Mouse (Mus musculus) activated CD4-positive, CD25-positive, alpha-beta regulatory T cell, adult 4 months (primary cell): ENCODE data around the gene Krt12. TPM values are rescaled to one million over a fixed set of nuclear protein-coding genes. Genes with fewer than 3 reads are reported as not detected.

ENCODE experiments used
- ATAC-seq: one replicate; pipeline ENCODE4 v1.8.0; 2017
- polyA plus RNA-seq, 2 experiments: library from polyadenylated mRNA; unstranded; fragments of 100-300 nt; shearing (Covaris generic); gene quantifications; one replicate each; pipeline ENCODE4 v1.2.1; 2017

Krt12 gene
- not detected for polyA plus RNA-seq

DNA sequence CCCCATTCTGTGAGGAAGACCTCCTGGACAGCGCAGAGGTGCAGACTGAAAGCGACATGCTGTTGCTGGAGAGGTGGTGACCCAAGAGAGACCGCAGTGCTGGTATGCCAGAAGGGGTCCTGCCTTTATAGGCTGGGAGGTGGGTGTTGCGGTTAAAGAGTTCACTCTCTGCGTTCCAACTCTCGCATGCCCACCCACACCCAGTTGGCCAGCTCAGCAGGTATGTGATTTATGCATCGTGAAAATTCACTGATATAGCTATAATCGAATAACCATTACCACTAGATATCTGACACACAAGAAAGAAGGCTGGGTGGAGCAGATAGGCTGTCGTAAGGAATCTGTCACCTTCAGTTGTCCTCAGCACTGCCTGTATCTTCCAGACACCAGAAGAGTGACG is at the start of gene Krt12:
Krt12 (minus strand) TSS at position 101 of the 400 bp plus-strand sequence.
- no peak for ATAC-seq

DNA sequence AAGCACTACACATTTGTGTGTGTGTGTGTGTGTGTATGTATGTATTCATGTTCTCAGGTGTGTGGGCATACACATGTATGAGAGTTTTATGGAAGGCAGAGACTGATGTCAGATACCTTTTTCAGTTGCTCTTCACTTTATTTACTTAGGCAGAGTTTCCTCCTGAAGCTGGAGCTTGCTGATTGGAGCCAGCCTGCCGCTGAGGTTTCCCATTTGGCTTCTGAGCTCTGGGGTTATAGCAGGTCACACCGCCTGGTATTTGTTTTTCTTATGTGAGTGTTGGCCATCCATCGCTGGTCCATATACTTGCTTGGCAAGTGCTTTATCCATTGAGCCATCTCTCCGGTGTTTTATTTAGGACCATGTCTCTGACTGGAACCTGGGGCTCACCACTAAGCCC is 47.2 kb upstream of the Krt12 start:
- no peak for ATAC-seq

DNA sequence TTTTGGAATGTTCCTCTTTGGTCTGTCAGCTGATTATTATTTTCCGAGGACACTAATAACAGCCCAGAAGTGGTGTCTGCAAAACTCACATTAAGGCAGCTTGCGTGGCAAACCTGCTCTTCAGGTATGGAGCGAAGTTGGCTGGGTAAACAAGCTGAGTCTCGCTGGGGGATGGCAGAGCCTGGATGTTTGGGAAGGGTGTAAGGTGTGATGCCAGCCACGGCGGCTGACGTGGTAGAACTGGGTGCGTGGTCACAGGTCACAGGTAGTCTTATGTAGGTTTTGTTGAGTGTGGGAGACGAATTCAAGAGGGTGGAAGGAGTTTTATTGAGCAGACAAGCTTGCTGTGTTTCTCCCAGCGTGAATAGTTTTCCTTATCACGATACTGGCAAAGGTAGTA is 46.5 kb upstream of the Krt12 start:
- ATAC-seq, result no peak

DNA sequence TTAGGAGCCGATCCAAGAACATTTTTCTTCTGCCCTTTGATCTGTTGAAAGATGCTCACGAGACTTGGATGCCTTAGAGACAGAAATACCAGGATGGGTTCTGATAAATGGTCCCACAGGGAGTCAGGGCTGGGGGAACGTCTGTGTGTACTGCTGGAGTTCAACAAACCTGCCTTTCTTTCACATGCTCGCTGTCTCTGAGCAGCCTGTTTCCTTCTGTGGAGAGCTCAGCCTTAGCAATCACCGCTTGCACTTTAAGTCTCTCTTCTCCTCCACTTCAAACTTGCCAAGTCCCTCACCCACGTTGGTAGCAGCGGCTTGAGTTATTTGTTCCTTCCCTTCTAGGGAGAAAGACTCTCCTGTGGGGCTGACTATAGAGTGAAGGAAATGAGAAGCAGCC is 44.3 kb upstream of the Krt12 start:
- ATAC-seq, result no peak

DNA sequence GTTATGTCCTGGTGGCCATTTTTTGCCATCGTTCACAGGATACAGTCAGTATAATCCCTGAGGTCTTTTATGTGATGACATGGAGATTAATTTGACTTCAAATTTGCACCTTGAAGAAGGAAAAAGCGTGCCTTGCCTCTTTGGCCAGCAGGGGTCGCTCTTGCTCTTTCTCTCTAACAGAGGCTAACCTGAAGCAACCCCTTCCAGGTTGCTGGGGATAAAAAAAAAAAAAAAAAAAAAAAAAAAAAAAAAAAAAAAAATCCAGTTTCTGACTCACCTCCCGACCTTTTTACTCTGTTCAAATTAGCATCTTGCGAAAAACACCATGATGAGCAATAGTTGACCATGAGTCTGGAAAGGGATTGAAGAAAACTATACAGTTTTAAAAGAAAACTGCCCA is 42.8 kb upstream of the Krt12 start:
- no peak for ATAC-seq

DNA sequence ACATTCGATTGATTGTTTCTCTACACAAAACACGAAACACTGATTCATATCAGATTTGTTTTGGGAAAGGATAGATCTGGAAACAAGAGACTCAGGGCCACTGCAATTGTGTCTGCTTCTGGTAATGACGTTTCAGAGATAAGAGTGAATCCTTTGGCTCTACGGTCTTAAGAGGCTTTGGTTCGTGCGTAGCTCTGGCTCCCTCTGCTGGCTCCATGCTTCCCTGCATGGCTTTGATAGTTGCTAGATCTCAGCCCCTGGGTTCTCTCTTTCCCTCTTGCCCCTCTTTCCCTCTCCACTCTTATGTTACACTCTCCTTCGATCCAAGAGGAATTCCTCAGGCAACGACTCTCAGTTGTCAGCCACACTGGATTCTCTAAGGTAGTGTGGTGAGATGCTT is 41.1 kb upstream of the Krt12 start:
- no peak for ATAC-seq

DNA sequence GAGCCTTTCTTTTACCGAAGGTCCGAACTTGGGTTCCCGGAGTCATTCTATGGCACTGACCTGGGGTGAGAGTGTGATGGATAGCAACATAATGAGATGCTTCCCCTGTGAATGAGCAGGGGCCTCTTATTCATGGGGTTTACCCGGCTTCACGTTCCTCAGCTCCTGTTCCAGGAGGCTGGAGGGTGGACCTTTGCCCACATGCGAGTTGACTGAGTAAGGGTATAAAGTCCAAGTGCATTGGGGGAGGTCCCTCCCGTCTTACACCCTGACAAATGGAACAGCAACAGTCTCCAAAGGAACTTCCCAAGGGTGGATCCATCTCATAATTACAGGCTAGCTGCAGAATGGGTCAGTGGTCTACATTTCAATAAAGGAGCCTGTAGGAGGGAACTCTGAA is 39.7 kb upstream of the Krt12 start:
- no peak for ATAC-seq

DNA sequence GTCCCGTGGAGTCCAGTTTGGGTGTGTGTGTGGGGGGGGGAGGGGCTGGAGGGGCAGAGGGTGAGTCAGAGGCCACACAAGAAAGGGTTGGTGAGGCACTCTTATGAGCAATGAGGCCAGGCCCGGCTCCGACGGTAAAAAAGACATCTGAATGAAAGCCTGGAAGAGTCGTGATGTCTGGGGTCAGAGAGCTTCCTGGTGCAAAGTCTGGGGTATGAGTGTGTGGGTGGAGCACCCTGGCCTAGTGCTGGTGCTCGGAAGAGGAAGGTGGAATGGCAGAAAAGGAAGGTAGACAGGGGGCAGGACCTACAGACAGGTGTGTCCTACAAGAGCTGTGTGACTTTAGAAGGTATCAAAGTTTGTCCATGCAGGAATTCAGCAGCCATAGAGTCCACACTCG is 36.8 kb upstream of the Krt12 start:
- ATAC-seq, result no peak

DNA sequence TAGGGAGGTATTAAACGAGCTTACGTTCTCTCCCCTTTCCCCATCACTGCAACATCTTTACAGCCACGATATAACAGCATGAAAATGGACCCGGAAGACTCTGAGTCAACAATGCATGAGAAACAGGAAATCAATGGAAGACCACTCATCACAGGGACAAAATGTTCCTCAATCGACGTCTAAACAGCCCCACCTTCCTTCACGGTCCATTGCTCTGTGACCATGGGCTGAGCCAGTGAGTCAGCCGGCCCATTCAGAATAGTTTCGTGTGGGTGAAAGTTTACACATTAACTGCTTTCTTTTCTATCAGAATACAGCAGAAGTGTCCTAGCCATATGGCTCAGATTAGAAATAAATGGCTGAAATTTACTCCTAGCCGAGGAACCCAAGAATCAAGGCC is 32.7 kb upstream of the Krt12 start:
- ATAC-seq, result no peak

DNA sequence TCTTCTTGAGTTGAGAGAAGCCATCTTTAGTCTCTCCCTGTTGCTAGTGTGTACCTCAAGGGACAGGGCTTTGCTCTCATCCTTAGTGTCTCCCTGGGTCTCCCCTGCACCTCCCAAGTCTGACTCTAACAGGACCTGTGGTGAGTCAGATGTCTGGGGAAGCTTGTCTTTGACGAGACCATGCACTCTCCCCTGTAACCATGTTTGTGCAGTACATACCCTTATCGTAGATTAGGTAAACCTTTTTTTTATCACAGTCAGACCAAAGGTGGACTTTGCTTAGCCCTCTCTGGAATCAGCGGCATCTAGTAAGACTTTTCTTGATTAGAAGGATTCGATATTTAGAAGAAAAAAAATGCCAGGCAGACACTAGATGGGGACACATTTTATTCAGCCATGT is 32.0 kb upstream of the Krt12 start:
- ATAC-seq, result no peak

DNA sequence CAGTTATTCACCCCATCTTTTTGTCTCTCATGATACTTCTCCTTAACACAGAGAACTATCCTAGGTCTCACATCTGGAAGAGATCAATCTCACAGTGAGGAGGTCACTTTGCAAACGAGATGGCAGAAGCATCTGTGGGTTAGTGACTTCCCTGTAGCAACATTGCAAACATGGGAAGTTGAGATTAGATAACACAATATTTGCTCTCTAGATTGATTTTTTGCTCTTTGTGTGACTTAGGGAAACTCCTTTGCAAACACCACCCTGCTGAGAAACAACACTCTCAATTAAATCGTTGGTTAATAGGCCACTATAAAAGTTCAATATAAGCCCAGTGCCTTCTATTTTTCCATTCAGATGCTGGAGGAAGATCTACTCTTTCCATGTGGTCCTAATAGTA is 26.7 kb upstream of the Krt12 start:
- ATAC-seq, result no peak

DNA sequence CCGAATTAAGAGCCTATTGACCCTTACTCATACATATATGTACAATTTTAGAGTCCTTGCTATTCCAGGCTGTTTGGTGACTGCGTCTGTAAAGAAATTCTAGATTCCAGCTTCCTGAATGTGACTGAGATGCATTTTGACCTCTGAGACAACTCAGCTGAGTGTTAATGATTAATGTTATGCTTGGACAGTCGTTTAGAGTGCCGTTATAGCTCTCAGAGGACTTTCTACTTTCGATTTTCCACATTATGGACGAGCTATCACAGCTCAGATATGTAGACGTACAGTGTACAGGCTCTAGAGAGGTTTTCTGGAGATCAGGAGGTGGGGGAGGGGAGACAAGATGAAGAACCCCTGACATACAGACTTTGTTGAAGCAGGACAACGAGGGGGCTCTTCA is 19.2 kb upstream of the Krt12 start:
- ATAC-seq, result no peak

DNA sequence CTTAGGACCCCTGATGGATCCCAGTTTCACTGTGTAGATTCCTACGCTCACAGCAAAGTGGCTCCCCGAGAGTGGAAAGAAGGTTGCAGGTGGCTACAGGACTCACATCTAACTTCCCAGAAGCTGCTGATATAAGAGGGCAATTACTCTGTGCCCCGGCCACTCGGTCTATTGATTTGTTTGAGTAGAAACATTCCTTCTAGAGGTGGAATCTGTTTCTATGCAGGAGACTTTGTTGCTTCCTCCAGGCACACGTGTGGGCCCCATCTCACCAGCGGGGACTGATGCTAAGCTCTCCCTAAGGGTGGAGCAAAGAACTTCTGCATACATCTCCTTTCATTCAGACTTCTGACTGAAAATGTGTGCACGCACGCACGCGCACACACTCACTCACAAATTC is 17.4 kb upstream of the Krt12 start:
- no peak for ATAC-seq

DNA sequence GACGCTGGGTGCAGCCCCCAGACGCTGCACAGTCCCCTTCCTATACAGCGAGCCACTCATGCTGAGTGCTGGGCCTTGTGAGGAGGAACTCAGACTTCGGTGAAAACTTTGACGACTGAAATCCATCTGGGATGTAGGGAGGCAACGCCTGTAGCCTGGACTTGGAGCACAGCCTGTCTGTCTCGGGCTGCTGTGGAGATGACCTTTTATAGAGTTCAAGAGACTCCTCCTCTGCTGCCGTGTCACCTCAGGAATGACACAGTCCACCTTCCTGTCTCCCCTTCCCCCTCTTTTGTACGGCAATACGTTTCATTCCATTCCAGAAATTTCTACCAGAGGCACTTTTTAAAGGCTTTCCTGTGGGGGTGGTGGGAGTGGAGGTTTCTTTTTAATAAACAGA is 15.9 kb upstream of the Krt12 start, which contains the start of gene Krt20:
Krt20 (minus strand) TSS at position 179 of the 400 bp plus-strand sequence.
- ATAC-seq, result no peak

DNA sequence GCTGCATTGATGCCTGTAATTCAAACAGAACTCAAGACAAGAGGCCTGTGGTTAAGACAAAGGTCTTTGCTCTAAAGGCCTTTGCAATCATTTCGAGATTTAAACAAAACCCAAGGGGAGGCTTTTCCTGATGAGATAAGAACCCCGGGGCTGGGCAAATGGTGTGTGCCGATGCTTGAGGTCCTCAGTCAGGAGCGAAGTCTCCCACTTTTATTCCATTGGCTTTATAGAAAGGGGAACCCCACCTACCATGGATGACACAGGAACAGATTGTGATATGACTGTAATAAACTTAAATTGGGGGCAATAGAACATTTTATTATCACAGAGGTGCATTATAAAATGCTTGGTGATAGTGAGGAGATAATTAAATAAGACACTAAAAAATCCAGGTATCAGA is 14.6 kb upstream of the Krt12 start:
- ATAC-seq, result no peak

DNA sequence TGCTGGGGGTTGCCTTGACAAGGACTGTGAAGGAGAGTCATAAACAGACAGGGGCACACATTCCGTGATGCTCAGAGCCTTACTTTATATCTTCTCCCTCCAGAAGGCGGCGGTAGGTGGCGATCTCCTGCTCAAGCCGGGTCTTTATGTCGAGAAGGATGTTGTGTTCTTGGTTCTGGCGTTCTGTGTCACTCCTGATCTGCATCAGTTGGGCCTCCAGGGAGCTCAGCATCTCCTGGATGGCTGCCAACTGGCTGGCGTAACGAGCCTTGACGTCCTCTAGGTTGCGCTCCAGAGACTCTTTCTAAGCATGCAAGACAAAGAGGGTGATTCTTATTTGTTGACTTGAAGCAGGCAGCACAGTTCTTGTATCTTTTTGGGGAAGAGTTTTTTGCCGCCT is 8.6 kb upstream of the Krt12 start:
- no peak for ATAC-seq

DNA sequence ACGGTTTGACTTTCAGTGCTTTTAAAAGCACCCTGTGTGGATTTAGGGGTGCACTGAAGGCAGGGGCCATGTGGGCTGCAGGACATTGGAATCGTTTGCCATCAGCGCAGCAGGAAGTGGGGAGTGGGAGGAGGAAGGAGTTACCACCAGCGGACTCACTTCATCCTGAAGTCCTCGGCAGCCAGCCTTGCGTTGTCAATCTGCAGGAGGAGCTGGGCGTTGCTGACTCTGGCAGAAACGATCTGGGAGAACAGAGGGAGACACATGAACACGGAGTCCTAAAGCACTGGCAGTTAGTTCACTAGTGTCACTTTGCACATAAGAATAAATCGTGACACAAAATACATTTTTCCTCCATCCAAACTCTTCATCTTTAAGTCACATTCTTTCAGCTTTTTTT is 1.5 kb downstream of the Krt12 start:
- no peak for ATAC-seq

DNA sequence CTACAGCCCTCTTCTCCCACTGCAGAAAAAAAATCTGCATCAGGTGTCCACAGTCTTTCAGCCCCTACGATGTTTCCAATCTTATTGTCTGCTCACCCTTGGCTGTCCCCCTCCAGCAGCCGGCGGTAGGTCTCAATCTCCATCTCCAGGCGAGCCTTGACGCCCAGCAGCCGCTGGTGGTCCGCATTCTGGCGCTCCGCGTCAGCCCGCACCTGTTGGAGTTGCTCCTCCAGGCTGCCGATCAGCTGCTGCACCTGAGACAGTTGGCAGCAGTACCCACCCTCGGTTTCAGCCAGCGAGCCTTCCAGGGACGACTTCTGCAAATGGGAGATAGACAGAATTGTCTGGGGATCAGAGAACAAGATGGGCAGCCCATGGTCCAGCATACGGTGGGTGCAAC is 4.2 kb downstream of the Krt12 start:
- no peak for ATAC-seq

DNA sequence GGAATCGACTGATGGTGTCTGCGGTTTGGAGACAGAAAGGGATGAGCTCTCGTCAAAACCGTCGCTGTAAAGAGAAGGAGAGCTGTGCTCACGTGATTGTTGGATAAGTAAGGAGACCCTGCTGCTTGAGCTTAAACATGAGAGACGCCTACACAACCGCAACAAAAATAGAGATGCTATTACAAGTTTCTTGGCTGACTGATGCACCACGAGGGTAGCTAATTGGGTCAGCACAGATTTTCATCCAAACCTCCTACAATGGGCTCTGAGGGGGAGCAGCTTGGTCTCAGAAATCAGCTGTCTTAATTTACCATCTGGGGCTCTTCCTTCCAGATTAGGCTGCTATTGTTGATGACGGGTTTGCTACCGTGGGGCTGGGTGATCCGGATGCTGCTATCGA is 5.2 kb downstream of the Krt12 start:
- ATAC-seq, result no peak

DNA sequence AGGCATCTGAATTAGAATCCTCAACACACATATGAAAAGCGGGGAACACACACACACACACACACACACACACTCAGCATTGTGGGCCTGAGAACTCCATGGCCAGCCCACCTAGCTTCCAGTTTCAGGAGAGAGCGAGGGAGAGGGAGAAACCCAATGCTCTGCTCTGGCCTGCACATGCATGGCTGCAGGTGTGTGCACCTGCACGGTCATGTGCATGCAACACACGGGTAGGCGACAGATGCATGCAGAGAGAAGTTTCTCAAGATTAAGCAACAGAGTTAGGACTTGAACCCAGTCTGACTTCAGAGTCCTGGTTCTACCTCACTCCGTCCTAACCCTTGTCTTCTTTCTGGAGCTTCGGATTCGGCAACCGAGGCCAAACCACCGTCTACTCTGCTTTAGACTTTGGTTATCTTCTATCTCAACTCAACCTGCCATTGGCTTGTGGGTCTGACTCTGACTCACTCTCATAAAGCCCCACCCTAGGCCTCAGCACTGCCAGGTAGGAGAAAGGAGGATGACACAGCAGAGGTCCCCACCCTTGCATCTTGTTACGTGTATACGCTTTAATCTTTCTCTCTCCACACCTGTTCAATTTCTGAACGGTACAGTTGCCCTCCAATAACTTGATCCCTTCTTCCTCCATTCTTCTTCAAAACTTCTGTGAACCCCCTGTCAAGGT is 7.5 kb downstream of the Krt12 start:
- no peak for ATAC-seq

DNA sequence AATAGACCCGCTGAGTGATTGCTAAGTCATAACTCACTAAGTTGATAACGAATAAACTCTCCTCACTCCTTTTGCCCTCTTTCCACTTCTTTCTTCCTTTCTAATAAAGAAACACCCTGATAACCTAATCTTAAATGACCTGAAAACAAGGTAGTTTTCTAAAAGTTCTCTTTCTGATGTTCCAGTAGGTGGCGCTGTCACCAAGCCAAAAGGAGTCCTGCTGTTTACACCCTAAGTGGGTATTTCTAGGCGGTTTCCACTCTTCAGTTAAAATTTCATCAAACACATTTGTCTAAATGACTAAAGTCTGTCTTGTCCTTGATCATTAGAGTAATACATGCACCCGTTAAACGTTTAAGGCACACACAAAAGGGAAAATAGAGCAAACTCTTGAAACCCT is 8.8 kb downstream of the Krt12 start:
- no peak for ATAC-seq

DNA sequence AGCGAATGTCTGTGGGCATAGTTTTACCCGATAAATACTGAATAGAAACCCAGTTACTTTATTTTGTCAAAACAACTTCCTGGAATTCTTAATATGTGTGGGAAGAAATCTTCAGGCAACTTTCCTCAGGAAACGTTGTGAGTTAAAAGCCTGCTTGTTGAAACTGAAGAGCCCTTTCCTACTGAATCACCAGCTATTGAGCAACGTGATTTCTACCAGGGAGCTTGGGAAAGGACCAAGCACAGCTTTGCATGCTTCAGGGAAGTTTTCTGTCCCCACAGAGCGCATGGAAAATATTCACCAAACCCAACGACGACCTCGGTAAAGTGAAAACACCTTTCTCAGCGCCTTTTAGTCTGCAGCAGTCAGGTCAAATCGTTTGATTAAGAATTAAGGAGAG is 15.9 kb downstream of the Krt12 start:
- no peak for ATAC-seq

DNA sequence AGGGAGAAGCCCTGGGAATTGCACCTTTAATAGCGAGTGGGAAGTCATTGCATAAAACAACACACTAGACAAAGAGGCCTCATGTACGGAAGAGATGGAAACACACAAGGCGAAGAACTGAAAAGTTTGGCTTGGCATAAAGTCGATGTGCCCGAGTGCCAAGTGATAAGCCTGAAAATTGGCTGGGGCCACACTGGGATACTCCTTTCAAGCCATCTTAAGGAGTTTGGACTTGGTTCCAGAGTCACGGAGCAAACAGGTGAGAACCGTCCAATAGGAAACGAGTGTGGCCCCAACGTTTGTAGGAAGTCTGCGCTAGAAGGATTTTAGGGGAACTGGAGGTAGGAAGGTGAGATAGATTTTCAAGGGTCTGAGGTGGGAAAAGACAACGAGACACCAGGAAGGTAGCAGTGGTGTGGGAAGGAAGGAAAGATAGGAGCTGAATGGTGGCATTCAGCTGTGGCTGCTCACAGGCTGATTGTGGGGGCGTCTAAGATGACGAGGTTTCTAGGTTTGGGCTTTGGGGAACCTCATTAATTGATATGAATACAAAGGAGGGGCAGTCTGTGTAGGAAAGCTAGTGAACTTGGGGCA is 22.0 kb downstream of the Krt12 start:
- ATAC-seq, result no peak

DNA sequence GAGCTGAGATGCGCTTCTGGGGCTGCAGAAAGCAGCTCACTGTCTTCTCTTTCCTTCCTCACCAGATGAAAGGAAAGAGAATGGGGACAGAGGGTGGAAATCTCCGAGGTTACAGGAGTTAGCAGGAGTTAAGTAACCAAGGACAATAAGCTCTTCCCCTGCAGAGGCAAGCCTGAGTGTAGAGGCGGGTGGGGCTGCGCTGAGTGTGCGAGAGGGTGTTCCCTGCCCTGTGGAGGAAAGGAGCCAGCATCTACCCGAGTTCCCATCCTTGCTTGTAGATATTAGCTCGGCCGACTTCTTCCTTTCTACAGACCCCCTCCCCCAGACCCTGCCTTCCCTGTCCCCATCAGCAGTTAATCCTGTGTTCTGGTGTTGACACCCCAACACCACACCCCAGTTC is 23.2 kb downstream of the Krt12 start:
- no peak for ATAC-seq

DNA sequence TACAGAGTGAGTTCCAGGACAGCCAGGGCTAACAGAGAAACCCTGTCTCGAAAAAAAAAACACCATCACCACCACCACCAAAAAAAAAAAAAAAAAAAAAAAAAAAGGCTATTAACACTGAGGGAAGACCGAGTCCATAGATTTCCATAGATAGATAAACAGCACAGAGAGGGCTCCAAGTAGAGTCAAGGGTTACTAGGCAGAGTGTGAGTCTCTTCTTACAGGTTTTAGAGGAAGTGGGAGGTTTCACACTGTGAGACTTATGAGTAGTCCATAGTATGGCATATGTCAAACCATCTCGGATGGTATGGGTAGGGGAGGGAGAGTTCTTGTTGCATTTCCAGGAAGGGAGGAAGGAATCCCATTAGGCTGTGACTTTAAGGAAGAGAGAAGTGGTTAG is 24.0 kb downstream of the Krt12 start:
- ATAC-seq, result no peak
